Mouse (Mus musculus) lung, postnatal 25 days (tissue): ENCODE measurements around the gene Gm49342.
"Not testable (repeated sequence)": the region's sequence is repeated elsewhere in the genome, so short reads cannot be mapped to it uniquely, and the experiment has no call there.

ENCODE experiments used
- DNase-seq: peaks from one replicate; pipeline ENCODE4 v3.0.0; 2022; ENCODE audit warnings: low spot score

Gene Gm49342

GRCm38 (mm10) chr14:50936649-50937048 is 7.7 kb upstream of the Gm49342 start:
- no peak for DNase-seq

DNA sequence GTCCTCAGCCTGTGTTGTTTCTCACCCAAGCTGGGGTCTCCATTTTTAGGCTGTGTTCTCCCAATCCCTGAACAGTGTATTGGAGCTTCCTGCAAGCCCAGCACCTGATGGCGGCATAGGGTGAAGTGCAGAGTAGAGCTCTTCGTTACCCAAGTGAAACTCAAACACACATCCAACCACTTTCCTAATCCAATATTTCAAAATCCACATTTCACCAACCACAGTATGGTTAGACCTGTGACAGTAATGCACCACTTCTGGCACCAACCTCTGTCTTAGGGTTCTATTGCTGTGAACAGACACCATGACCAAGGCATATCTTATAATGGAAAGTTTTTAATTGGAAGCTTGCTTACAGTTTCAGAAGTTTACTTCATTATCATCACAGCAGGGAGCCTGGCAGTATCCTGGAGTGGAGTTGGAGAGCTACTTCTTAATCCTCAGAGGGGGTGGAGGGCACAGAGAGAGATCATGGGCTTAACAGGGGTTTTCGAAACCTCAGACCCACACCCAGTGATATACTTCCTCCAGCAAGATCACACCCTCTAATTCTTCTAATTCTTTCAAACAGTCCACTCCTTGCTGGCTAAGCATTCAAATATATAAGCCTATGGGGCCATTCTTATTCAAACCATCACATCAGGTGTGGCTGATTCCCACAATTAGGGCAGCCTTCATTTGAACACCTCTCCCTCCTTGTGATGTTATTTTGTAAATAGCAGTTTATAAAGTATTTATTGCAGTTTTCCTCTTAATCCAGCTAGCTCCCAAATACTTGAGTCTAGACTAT is 6.0 kb upstream of the Gm49342 start:
- DNase-seq: no peak

DNA sequence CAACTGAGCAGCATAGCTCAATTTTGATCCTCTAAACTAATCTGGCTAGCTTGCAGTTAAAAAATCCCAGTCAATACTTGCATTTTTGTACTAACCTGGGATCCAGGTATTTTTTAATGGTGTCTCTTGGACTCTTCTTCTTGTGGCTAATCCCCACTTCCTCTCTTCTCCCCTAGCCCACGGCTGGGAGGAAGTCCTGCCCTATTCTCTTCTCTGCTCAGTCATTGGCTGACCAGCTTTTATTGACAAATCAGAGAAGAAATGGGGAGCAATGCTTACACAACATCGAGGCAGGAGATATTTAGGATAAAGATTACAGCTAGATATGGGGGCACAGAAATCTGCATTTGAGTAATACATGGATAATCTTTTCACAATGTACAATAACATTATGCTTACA is 5.4 kb upstream of the Gm49342 start:
- no peak for DNase-seq

DNA sequence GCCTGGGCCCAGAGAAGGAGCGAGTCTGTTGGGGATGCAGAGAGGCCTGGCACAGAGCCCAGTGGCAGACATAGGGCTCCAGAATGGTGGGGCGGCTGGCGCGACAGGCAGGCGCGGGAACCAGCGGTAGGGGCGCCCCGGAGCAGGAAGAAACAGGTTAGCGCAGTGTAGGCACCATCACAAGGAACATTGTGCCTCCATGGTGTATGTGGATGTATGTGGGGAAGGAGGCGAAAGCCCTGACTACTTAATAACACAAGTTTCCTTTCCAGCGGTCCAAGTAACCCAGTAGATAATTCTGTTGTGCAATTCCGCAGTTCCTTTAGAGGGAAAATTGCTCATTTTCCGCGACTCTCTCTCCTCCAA is 334 bp downstream of the Gm49342 start:
- DNase-seq: not testable (repeated sequence)

DNA sequence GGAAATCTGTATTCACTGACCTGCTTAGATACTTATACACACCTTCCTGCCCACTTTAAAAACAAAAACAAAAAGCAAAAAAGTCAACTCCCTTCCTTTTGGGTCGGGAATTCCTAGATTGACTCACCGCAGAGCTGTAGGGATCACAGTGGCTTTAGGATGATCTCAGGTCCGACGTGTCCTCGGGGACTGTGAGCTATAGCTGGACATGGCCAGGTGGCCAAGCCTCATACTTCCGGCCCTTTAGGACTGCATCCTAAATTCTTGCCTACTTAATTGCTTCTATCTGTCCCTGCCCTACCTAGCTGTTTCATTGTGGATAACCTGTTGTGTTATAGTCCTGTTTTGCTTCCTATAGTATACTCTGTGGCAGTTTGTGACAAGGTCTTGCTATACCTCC is 764 bp downstream of the Gm49342 start:
- DNase-seq: not testable (repeated sequence)

DNA sequence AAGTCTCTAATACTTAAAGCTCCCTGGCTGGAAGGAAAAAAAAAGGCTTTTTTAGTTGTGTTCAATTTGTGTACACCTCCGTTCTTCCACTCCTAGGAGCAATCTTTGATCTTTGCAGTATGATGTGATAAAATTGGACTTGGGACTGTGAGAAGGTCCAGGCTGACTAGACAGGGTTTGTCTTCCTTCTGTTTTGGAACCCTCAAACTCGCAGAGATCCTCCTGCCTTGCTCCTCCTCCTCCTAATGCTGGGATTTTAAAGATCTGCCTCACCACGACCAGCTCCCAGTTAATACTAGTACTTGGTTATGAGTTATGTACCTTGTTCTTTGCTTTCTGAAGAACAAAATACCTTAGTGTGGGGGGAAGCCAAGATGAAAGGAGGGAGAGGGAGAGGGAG is 1.2 kb downstream of the Gm49342 start:
- DNase-seq: not testable (repeated sequence)

DNA sequence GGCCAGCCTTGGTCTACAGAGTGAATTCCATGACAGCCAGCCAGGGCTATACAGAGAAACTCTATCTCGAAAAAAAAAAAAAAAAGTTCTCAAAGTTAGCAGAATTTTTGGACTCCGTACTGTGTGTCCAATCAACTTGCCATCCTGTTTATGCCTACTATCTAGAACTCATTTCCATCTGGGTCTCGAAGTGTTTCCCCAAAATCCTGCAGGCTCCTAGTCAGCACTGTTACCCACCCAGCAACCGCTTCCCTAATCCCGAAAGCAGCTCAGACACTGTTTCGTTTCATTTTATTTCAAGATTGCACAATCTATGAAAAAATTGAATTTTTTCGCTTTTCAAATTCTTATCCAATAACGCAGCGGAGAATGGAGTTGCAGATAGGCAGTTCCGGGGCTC is 11.2 kb downstream of the Gm49342 start:
- DNase-seq: no peak

- DNase-seq: peak; percentile 47
Observed at GRCm38 (mm10) chr14:50955942-50956508, 11.7 kb downstream of the Gm49342 start, which contains the start of gene Pnp2. Gene Pnp2 (plus strand): TSS chr14:50955992.

DNA sequence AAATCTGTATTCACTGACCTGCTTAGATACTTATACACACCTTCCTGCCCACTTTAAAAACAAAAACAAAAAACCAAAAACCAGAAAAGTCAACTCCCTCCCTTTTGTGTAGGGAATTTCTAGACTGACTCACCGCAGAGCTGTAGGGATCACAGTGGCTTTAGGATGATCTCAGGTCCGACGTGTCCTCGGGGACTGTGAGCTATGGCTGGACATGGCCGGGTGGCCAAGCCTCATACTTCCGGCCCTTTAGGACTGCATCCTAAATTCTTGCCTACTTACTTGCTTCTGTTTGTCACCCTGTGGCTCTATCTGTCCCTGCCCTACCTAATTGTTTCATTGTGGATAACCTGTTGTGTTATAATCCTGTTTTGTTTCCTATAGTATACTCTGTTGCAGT is 12.4 kb downstream of the Gm49342 start:
- DNase-seq: not testable (repeated sequence)

DNA sequence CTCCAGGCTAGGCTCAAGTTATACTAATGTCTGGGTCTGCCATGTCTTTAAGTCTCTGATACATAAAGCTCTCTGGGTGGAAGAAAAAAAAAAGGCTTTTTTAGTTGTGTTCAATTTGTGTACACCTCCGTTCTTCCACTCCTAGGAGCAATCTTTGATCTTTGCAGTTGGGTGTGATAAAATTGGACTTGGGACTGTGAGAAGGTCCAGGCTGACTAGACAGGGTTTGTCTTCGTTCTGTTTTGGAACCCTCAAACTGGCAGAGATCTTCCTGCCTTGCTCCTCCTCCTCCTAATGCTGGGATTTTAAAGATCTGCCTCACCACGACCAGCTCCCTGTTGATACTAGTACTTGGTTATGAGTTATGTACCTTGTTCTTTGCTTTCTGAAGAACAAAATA is 12.8 kb downstream of the Gm49342 start:
- DNase-seq: not testable (repeated sequence)

DNA sequence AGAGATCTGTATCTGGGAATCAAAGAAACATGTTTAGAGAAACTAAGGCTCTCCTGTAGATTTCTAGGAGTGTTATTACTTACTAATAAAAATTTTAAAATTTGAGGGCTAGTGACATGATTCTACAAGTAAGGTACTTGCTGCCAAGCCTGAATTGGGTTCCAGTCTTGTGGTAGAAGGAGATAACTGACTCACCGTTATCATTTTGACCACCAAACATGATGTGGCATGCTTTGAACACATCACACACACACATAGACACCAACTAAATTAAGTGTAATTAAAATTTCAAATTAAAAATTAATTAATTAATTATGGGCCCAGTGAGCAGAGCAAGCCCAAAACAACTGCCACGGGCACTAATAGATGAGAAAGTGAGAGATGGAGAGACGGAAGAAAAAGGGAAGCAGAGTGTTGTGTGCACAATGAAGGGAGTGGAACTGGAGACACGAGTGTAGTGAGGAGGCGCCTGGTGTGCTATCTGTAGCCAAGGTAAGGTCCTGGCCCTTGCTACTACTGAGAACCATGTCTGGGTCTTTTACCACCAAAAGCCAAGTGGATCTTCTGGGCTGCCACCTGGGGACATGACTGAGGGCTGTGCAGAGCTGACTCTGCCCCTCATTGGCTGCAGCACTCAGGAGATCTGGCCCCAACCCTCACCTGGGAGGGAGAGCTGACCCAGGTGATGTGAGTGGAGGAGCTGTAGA is 14.1 kb downstream of the Gm49342 start:
- not testable (repeated sequence) for DNase-seq

GRCm38 (mm10) chr14:50968216-50968980 is 24.1 kb downstream of the Gm49342 start:
- no peak for DNase-seq

DNA sequence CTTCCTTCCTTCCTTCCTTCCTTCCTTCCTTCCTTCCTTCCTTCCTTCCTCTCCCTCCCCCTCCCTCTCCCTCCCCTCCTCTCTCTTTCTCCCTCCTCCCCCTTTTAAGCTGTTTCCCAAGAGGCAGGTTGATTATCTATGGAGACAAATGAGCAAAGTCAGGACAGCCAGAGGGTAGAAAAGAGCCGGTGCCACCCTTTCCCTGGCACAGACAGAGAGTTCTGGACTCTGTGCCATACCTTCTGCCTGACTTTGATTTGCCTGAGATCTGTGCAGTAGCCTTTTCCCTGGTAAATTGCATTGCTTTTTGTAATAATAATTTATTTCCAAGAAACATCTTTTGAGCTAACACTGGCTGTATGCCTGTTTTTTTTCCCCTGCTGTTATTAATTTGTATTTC is 24.7 kb downstream of the Gm49342 start:
- DNase-seq: no peak

GRCm38 (mm10) chr14:50969558-50970544 is 25.5 kb downstream of the Gm49342 start:
- DNase-seq: no peak

GRCm38 (mm10) chr14:50970822-50971221 is 26.5 kb downstream of the Gm49342 start:
- no peak for DNase-seq

- not testable (repeated sequence) for DNase-seq
Observed at GRCm38 (mm10) chr14:50973054-50973453, 28.7 kb downstream of the Gm49342 start.

GRCm38 (mm10) chr14:50973700-50974099 is 29.4 kb downstream of the Gm49342 start:
- no peak for DNase-seq

DNA sequence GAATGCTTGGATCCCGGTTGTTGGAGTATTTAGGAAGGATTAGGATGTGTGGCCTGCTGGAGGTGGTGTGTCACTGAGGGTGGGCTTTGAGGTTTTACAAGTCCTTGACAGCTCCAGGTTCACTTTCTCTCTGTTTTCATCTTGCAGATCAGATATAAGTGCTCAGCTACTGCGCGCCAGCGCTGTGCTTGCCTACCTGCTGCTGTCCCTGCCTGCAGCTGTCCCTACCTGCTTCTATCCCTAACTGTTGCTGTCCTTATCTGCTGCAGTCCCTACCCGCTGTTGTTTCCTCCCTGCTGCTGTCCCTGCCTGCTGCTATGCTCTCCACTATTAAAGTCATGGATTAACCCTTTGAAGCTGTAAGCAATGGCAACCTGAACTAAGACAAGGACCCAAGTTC is 30.7 kb downstream of the Gm49342 start:
- no peak for DNase-seq

GRCm38 (mm10) chr14:50976674-50977073 is 32.4 kb downstream of the Gm49342 start:
- DNase-seq: no peak

- not testable (repeated sequence) for DNase-seq
Observed at GRCm38 (mm10) chr14:50978451-50978850, 34.1 kb downstream of the Gm49342 start.

GRCm38 (mm10) chr14:50979631-50980030 is 35.3 kb downstream of the Gm49342 start:
- no peak for DNase-seq
